Mouse (Mus musculus) lung, postnatal 0 days (tissue): ENCODE data around the gene Sipa1l3. TPM values are rescaled to one million over a fixed set of nuclear protein-coding genes. Genes with fewer than 3 reads are reported as not detected.

Experiments used
- ATAC-seq: fragments of 200-750 bp; cut with Nextera tagmentation; 2 replicates; pipeline ENCODE4 v1.8.0; 2017; ENCODE audit warnings: moderate library complexity
- DNase-seq: peaks from one replicate; pipeline ENCODE4 v3.0.0-alpha.2; 2016; ENCODE audit warnings: low spot score
- H3K27ac ChIP-seq: fragments of 300-500 bp; sonication (generic); 2 replicates; pipeline ENCODE4 v1.5.1; 2014; ENCODE audit warnings: antibody characterized with exemption, mild to moderate bottlenecking, low read length, mixed read lengths
- H3K27me3 ChIP-seq: fragments of 300-500 bp; sonication (generic); replicated peaks from 2 replicates; pipeline ENCODE4 v1.6.1; 2014; ENCODE audit warnings: low read length, mixed read lengths; ENCODE audit not compliant: insufficient read depth
- H3K36me3 ChIP-seq: fragments of 300-500 bp; sonication (generic); 2 replicates; pipeline ENCODE4 v1.6.1; 2014; ENCODE audit warnings: low read length, mixed read lengths; ENCODE audit not compliant: insufficient read depth
- H3K4me1 ChIP-seq: fragments of 300-500 bp; sonication (generic); 2 replicates; pipeline ENCODE4 v1.6.1; 2014; ENCODE audit warnings: antibody characterized with exemption, low read depth, low read length, mixed read lengths; ENCODE audit not compliant: insufficient read depth
- H3K4me2 ChIP-seq: fragments of 300-500 bp; sonication (generic); replicated peaks from 2 replicates; pipeline ENCODE4 v1.6.1; 2014; ENCODE audit warnings: low read depth, mild to moderate bottlenecking, low read length, moderate library complexity, mixed read lengths
- H3K4me3 ChIP-seq: fragments of 300-500 bp; sonication (generic); 2 replicates; pipeline ENCODE4 v1.5.1; 2014; ENCODE audit warnings: low read depth, low read length
- H3K9ac ChIP-seq: fragments of 300-500 bp; sonication (generic); replicated peaks from 2 replicates; pipeline ENCODE4 v1.6.1; 2014; ENCODE audit warnings: low read depth, mild to moderate bottlenecking
- H3K9me3 ChIP-seq: fragments of 300-500 bp; sonication (generic); 2 replicates; pipeline ENCODE4 v1.6.1; 2016; ENCODE audit warnings: low read length, mixed read lengths
- CTCF ChIP-seq: IDR thresholded peaks from 2 replicates; pipeline ENCODE4 v1.5.1; 2016; ENCODE audit warnings: antibody characterized with exemption, mild to moderate bottlenecking
- EP300 ChIP-seq: IDR thresholded peaks from 2 replicates; pipeline ENCODE4 v1.6.1; 2016; ENCODE audit warnings: antibody characterized with exemption, mild to moderate bottlenecking, control low read depth
- WGBS: fragments of 180-500 bp; shearing (Covaris S2); extraction: QIAGEN DNeasy Blood & Tissue Kit; methylation state at CpG from one replicate; pipeline ENCODE4 v1.1.7; 2014; 5-methylcytosine and 5-hydroxymethylcytosine counted together
- polyA plus RNA-seq: library from polyadenylated mRNA; unstranded; fragments of >200 nt; fragmentation: Nextera tagmentation; extraction: Ambion mirVana; gene quantifications from 2 replicates; pipeline ENCODE4 v1.2.1, GENCODE M21; 2015

Gene Sipa1l3
- polyA plus RNA-seq, 1 experiment from 2014 or later: 18.5 TPM

- H3K27ac ChIP-seq: peak overlapping the region; percentile 75
- DNase-seq (peak; percentile 85), ATAC-seq (peak; percentile 77)
- no peak overlapping the region for H3K9ac ChIP-seq
- no peaks in the 10 kb centered on the region for H3K9me3 ChIP-seq
- no peaks in the 10 kb centered on the region for H3K36me3 ChIP-seq
- WGBS: 27% methylated on average over 2 of the region's 2 CpGs
- TF ChIP-seq CTCF: no peak
- TF ChIP-seq EP300: 0 out of 2 replicates have a peak, but pooled peaks have one; percentile 25
- H3K27me3 ChIP-seq: no peaks in the 10 kb centered on the region
- no peak overlapping the region for H3K4me2 ChIP-seq
- peaks cover 19% of the 10 kb centered on the region; the same call in 1 of the 2 replicates for H3K4me1 ChIP-seq
- no peak overlapping the region for H3K4me3 ChIP-seq
Observed at GRCm38 (mm10) chr7:29416906-29417305, 101.5 kb downstream of the Sipa1l3 start.

- no peak overlapping the region for H3K9ac ChIP-seq
- H3K27ac ChIP-seq: no peak overlapping the region
- TF ChIP-seq EP300 (no peak), CTCF (no peak)
- no peaks in the 10 kb centered on the region for H3K9me3 ChIP-seq
- 53% methylated on average over 6 of the region's 8 CpGs for WGBS
- ATAC-seq (no peak), DNase-seq (no peak)
- no peak overlapping the region for H3K4me2 ChIP-seq
- H3K36me3 ChIP-seq: no peaks in the 10 kb centered on the region
- H3K4me3 ChIP-seq: no peak overlapping the region
- H3K4me1 ChIP-seq: peaks cover 10% of the 10 kb centered on the region
- H3K27me3 ChIP-seq: no peaks in the 10 kb centered on the region
Observed at GRCm38 (mm10) chr7:29411838-29412580, 106.4 kb downstream of the Sipa1l3 start.

DNA sequence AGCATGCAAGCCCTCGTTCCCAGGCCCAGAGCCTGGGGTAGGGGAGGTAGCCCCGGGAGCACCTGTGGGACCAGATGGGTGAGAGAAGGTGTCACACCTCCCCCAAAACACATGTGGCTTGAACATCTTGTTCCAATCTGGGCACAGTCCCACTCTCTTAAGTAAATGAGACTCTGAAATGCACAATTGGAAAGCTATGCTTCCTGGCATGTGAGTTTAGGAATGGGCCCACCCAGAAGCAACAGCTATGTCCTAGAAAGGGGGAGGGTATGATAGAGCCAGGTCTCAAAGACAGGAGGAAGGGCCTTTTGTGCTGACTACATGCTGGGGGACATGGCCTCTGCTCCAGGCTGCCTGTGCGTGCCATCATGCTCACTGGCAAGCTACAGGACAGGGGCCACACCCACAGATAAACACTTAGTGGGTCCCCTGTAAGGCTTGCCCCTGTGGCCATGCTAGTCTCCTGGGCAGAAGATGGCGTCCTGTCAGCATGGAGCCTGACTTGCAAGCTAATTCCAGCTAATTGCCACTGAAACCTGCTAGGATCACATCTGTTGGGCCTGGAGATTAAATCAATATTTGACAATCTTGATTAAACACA, 107.1 kb downstream of the Sipa1l3 start:
- DNase-seq: peak; percentile 60
- Histone ChIP-seq H3K27me3 (no peaks in the 10 kb centered on the region), H3K9ac (no peak overlapping the region), H3K4me3 (no peak overlapping the region), H3K27ac (peak overlapping the region; percentile 60), H3K4me1 (peaks cover 10% of the 10 kb centered on the region), H3K36me3 (no peaks in the 10 kb centered on the region), H3K4me2 (no peak overlapping the region), H3K9me3 (no peaks in the 10 kb centered on the region)
- ATAC-seq: peak; percentile 28
- no peak for TF ChIP-seq CTCF
- no peak for TF ChIP-seq EP300
- 37% methylated on average over 4 of the region's 4 CpGs for WGBS

DNA sequence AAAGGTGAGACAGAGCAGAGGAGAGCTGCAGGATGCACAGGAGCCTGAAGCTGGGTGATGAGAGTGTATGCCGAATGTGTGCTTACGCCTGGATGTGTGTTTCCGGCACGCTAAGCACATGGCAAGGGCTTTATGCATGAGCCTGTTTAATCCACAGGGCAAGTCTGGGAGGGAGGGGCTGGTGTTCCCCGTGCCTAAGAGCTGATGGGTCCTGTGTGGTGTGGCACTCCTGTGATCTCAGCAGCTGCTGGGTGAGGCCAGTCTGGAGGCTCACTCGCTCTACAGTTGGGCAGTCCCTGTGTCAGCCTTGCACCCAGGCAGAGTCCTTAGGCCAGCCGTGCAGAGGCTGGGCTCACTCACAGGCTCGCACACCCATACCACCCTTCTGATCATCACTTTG, 108.0 kb downstream of the Sipa1l3 start:
- Histone ChIP-seq H3K4me3 (no peak overlapping the region), H3K4me1 (peaks cover 10% of the 10 kb centered on the region), H3K4me2 (no peak overlapping the region), H3K9ac (no peak overlapping the region), H3K27ac (peak overlapping the region; percentile 60; the same call in 1 of the 2 replicates), H3K9me3 (no peaks in the 10 kb centered on the region), H3K36me3 (no peaks in the 10 kb centered on the region), H3K27me3 (no peaks in the 10 kb centered on the region)
- 76% methylated on average over 8 of the region's 8 CpGs for WGBS
- DNase-seq: no peak
- TF ChIP-seq CTCF (no peak), EP300 (no peak)
- ATAC-seq: no peak

DNA sequence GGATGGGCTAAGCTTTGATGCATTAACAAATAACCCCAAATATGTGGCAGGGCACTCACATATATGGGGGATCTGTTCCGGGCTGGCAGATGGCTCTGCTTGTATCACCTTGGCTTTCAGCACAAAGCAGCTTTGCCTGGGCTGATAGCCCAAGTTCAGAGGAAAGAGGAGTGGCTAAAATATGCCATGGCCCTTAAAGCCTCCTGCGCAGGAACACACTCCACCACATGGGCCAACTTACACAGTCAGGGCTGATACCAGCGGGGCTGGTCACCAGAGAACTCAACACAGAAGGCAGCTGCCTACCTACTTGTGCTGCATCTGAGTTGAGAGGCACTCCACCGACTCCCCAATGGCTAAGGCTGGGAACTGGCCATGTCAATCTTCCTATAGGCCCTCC, 111.6 kb downstream of the Sipa1l3 start:
- peak overlapping the region; percentile 32; the same call in 1 of the 2 replicates for H3K27ac ChIP-seq
- WGBS: 57% methylated on average over 4 of the region's 4 CpGs
- H3K9me3 ChIP-seq: no peaks in the 10 kb centered on the region
- ATAC-seq (peak; percentile 88), DNase-seq (peak; percentile 69)
- H3K36me3 ChIP-seq: no peaks in the 10 kb centered on the region
- no peaks in the 10 kb centered on the region for H3K27me3 ChIP-seq
- no peak overlapping the region for H3K4me2 ChIP-seq
- no peak overlapping the region for H3K9ac ChIP-seq
- TF ChIP-seq EP300: no peak
- TF ChIP-seq CTCF: peak; percentile 22; the same call in 1 of the 2 replicates
- no peak overlapping the region for H3K4me3 ChIP-seq
- H3K4me1 ChIP-seq: peaks cover 10% of the 10 kb centered on the region

GRCm38 (mm10) chr7:29404126-29404525, 114.3 kb downstream of the Sipa1l3 start:
- no peaks in the 10 kb centered on the region for H3K27me3 ChIP-seq
- ATAC-seq: no peak
- 87% methylated on average over 2 of the region's 2 CpGs for WGBS

More at GRCm38 (mm10) chr7:29404126-29404525, 114.3 kb downstream of the Sipa1l3 start:
- Histone ChIP-seq H3K36me3 (peaks cover 15% of the 10 kb centered on the region; the same call in 1 of the 2 replicates), H3K4me2 (no peak overlapping the region), H3K9ac (no peak overlapping the region), H3K27ac (no peak overlapping the region), H3K9me3 (no peaks in the 10 kb centered on the region), H3K4me3 (no peak overlapping the region), H3K4me1 (peaks cover 2% of the 10 kb centered on the region; the same call in 1 of the 2 replicates)
- no peak for DNase-seq
- no peak for TF ChIP-seq EP300
- TF ChIP-seq CTCF: no peak
